Mouse (Mus musculus) right cerebral cortex, postnatal 4 days (tissue): Measurements from ENCODE around the gene Rbfox2.
"Not testable (repeated sequence)": the region's sequence is repeated elsewhere in the genome, so short reads cannot be mapped to it uniquely, and the experiment has no call there.

ENCODE experiments used
- DNase-seq: peaks from one replicate; pipeline ENCODE4 v3.0.0-alpha.2; 2022

Gene Rbfox2

DNA sequence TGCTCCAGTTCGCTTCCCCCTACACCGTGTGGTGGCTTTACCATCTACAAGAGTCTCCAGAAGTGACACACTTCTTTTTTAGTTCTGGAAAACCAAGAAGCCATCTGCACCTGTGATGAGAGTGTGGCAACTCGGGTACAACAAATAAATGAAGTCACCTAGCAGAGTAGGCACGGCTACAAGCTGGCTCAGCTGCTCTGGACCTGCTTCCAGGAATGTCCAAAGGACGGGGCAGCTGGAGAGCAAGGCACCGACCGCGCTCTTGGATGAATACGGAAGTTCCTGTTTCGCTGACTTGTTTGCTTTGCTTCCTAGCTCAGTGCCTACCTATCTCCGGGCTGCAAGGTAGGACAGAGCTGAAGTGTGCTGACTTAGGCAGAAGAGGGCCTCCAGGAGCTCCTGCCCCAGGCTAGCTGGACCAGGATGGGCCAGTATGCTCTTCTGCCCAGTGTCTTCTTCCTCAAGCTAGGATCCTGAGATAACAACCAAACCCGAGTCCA lies 22.9 kb upstream of the Rbfox2 start:
- no peak for DNase-seq

DNA sequence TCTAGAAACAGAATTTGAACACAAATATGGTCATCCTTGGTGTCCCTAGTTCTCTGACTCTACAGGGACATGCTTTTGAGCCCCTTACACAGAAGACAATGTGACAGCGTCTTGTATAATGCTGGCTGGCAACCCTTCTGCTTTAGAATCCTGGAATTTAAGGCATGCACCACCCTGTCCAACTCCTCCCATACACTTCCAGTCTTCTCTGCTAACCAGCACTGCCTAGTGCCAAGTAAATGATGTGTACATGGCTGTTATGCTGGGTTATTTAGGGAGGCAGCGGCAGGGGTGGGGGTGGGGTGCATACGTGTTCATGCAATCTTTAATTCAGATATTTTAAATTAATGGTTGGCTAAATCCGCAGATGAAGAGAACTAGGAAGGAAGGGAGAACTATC lies 19.6 kb upstream of the Rbfox2 start:
- DNase-seq, result no peak

DNA sequence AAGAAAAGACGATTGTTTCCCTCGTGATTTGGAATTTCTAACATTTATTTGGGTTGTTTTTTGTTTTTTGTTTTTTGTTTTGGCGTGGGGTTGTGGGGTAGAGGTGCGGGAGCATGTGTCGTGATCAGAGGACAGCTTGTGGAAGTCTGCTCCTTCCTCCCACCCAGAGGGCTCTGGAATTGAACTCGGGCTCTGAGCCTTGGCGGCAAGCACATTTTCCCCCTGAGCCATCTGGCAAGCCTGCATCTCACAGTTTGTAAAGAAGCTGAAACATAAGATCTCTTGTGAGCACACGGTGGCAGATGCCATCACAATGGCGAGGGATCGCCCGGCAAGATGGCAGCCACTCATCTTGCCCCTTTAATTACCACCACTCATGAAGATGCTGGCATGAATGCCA lies 17.6 kb upstream of the Rbfox2 start:
- DNase-seq, result no peak

DNA sequence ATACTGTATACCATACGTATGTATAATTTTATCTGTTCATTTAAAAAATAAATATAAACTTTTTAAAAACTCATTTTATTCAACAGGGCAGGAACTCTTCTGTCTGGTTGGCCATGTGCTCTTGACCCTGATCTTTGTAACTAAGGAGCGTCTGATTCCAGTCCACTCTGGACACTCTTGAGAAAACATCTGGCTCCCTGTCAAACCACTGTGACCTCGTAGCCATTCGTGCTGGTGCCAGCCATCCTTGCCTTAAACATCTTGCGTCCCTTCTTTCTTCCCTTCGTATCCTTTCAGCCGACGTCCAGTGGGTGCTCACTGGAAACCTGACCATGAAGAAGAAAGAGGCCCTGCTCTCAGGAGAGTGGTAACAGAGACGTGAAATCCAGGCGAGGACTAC lies 16.4 kb upstream of the Rbfox2 start:
- DNase-seq, result no peak

DNA sequence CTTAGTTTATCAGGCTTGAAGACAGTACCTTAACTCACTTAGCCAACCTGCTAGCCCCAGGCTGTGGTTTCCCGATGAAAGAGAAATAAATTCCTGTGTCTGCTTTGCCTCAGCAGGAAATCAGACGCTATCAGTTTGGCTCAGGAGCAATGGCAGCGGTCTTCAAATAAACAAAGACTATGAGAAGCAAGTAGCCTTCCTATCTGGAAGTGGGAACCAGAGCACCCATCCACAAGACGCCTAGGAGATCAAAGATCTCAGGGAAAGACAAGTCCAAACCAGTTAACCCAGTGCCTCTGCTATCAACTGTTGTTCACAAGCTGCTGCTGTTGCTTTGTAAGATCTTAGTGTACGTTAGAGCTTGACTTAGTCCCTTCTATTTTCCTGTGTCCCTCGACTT lies 6.9 kb upstream of the Rbfox2 start:
- no peak for DNase-seq

DNA sequence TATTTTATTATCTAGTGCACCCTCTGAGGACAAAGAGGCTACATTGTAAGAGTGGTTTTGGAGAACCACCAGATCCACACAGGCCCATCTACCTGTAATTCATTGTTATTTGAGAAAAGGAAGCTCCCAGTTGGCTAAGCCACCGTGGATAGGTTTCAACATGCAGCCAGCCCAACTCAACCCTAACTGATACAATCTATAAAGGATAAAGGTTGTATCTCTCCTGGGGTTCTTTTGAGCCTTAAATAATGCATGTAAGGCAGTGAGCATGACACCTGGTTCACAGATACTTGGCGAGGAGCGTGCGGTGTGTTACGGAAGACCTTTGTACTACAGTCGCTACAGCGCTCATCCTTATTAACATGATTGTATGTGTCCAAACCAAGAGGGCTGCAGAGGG lies 6.0 kb upstream of the Rbfox2 start:
- no peak for DNase-seq

DNA sequence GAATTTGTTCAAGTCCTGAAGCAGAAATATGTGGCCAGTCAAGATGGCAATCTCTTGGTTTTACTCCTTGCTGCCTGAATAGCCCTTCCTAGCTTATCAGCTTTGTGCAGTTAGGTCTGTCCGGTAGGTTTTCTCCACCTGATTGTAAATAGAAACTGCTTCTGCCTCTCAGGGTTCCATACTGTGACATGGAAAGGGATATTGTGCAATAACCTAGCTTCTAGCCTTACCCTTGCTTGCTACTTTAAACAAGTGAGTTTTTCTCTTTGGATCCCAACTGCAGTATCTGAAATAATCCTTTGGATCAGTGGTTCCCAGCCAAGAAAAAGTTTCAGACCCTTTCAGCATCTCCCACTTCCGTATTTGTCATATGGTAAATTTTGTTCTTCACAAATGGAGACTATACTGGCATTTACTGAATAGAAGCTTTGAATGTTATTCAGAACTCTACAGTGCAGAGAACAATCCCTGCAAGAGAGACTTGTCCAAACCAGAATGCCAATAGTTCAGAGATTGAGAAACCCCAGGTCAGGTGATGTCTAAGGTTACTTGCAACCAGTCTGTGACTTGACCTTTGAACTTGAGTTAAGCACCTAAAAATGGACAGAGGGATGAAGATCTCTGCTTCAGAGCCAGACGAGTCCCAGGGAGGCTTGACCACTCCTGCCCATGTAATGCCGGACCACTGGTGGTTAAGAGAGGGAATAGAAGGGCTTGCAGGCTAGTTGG lies 1.1 kb upstream of the Rbfox2 start:
- DNase-seq, result no peak

DNA sequence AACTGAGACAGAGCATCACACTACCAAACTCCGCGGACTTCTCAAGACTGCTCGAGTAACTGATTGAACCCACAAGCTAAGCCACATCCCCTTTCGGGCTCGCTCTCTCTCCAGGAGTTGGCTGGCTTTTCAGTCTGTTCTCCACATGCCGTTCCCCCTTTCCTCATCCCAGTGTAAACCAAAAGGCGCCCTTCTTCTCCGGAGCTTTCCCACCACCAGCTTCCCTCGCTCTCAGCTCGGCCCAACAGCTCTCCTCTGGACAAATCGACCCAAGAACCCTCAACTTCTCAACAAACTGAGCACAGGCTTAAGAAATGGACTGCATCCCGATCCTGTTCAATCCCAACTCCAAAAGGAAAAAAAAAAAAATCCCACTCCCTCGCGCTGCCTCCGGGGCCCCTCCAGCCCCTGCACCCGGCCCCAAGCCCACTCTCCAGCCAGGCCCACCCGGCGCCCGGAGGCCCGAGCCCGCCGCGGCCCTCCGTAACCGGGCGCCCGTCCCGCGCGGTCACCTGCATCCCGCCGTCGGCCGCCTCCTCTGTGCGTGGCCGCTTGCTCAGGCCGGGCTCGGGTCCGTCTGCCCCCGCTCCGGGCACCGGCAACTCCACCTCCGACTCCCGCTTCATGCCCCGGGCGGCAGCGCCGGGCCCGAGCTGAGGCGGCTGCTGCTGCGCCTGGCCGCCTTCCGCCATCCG lies 805 bp downstream of the Rbfox2 start:
- peak; percentile 19 for DNase-seq

DNA sequence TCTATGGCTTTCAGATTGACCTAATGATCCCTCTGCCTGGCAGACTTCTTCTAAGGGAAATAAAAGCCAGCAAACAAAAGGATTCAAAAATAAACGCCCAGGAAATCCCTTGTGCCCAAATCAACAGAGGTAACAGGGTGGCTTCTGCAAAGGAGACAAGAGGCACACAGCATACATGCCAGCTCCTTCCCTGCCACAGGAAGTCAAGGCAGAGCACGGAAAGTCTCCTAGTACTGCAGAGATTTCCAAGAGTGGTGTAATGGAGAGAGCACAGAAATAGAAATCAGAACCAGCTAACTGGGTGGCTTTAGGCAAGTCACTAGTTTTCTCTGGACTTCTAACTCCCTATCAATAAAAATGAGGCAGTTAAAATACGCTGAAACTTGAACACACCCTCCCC lies 1.8 kb downstream of the Rbfox2 start:
- no peak for DNase-seq

DNA sequence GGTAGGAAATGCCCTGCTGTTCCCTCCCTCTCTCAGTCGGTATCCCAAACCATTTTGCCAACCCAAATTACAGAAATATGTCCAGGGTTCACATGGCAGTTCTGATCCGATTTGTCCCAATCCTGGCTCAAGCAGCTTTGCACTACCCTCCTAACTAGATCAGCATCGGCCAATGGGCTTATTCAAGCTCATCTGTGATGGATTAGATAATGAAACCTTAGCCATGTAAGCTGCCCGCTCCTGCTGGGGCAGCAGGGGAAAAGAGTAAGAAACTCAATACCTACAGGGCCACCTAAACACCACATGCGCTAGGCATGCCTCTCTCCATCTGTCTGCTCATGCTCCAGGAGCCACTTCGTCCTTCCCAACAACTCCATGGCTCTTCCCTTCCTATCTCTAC lies 5.7 kb downstream of the Rbfox2 start:
- no peak for DNase-seq

DNA sequence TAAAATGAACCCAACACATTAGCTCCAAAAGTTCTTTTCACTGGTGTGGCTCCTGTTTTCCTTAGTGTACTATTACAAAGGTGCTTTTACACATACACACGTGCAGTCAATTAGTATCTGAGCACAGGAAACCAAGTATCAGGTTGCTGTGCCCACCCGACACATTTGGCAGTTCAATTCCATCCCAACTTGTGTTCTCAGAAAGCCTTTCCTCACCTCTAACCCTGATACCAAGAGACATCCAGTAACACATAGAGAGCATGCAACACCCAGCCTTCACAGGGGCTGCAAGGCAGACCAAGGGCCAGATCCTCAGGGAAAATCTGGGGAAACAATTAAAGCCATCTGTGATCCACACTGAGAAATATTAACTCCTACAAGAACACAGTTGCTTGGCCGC lies 8.2 kb downstream of the Rbfox2 start:
- no peak for DNase-seq

DNA sequence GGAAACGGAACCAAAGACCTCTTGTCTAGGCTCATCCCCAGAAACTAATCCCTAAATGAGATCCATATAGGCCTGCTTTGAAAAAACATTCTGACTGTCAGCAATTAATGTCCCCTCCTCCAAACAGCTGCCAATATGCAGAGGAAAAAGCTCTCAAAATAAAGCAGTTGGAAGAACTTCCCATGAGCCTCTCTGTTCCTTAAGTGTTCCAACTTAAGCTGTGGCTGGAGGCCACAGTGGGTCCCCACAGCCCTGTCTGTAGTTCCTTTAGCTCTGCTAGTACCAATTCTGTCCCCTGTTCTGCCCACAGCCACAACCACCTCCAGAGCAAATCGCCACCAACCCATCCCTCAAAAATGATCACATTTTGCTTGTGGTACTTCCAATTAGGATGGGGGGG lies 10.2 kb downstream of the Rbfox2 start:
- no peak for DNase-seq

DNA sequence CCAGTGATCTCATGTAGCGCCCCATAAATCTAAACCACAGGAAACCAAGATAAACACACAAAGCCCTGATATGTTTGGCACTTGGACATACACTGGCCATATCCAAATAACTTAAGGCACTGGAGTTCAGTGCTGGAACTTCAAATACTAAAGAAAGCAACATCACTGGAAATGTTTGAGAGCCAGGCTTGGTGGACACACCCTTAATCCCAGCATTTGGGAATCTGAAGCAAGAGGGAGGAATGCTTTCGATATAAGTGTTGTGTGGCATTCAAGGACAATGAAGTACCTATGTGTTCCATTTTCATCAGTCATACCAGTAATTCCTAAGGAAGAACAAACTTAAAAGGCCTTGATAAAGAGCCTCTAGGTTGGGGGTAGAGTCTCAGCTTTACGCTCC lies 13.3 kb downstream of the Rbfox2 start:
- no peak for DNase-seq

DNA sequence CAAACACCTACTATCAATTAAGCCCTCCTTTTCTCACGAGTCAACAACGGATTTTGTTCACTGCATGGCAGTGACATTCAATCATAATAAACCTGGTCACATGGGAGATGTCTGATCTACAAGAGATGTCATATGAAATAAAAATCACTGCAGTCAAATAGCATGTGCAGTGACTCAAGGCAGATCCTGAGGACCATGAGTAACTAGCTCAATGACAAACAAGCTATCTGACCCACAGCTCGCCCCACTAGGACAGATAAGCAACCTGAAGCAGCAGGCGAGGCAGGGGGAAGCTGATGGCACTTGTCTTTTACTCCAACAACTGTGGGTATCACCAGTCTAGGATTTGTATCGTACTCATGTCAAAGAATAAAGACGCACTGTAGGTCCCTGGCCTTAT lies 14.4 kb downstream of the Rbfox2 start:
- DNase-seq, result no peak

DNA sequence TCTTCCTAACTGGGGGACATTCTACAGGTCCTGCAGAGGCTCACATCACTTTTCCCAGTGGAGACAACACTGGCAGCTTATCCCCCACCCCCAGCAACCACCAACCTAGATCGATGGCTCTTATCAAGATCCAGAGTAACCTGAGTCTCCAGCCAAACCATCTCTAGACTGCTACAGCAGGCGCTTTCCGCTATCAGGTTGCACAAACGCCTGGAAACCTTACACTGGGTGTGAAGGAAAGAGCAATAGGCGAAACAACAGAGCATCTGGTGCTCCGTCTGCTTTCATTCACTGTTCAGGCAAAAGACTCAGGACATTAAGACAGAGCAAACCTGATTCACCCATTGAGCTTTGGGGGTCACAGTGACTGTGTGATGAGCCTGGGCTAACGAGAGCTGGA lies 15.3 kb downstream of the Rbfox2 start:
- DNase-seq, result no peak

DNA sequence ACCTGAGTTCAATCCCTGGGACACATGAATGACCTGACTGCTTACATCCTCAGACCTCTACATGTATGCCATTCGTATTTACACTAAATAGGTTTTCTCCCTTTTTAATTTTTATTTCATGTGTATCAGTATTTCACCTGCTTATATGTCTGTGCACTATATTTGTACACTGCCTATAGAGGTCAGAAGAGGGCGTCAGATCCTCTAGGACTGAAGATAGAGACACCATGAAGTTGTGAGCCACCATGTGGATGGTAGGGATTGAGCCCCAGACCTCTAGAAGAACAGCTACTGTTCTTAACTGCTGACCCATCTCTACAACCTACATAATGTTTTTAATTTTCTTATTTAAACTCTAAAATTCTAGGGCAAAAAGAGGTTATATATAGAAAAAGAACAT lies 16.5 kb downstream of the Rbfox2 start:
- no peak for DNase-seq

DNA sequence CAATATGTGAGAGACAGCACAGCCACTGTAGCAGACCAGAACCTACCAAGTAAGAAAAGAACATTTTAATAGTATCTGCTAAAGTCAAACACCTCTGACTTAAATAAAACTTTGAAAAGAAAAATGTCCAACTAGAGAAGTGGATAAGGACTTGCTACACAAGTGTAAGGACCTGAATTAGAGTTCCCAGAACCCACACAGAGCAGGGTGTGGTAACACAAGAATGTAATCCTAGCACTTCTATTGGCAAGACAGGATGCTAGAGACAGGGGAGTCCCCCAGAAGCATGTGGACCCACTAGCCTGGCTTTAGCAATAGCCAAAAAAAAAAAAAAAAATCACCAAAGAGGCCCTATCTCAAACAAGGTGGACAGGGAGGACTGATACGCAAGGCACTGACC lies 26.7 kb downstream of the Rbfox2 start:
- DNase-seq, result no peak

DNA sequence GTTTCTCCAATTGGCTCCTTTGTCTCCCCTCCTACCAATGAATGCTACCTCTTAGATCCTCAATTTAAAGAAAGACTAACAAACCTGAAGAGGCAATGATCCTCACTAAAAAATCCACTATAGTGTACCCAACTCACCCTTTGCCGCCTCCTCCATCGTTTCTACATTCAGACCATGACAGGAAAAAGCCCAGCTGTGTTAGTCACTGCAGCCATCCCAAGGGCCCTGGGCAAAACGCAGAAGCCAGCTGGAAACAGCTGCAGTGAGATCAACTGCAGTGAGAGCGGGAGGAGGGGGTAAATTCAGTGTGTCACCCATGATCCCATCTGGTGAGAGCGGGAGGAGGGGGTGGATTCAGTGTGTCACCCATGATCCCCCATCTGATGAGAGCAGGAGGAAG lies 28.0 kb downstream of the Rbfox2 start:
- no peak for DNase-seq

DNA sequence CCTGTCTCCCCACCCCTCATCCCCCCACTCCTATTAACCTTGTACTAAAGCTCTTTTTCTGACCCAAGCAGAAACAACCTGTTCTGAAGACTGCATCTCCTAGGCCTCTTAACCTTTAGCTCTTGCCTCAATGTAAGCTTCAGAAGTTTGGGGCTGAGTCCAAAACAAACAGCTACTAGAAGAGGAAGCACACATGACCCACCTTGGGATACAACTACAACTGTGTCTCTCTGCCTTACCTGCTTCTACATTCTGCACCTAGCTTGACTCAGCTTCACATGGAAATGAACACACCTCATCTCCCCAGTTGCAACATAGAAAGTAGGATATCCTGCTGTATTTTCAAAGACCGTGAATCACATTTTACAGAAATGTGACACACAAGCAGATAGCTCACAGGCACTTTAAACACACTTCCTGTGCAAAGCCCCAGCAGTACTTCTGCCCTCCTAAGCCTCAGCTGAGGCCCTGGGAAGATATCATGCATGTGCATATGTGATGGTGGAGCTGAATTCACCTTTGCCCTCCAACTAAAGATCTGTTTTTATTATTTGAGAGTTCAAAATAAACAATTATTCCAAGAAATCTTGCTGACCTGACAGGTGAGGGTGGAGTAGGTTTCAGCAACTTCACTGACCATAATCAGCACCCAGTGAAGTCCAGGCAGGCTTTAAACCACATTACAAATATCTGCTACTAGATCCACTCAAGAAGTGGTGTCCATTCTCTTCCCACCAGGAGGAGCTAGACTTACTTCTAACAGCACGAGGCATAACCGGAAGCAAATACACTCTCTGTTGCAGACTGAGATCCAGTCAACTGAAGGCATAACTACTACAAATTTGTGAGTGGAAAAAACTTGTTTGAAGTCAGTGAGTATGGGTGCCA lies 29.7 kb downstream of the Rbfox2 start:
- no peak for DNase-seq

DNA sequence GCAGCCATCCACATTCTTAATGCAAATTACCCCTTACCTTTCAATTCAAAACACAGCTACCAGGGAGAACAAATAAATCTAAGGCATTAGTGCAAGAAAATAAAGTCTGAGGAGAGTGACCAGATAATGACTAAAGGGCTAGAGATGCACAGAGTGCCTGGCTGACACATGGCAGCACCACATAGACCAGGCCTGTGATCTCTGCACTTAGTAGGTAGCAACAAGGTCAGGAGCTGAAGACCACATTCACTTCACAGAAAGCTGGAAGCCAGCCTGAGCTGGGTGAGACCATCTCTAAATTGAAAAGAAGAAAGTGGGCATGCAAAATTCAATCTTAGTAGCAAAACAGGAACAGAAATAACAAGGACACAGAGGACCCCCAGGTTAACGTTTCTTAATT lies 30.5 kb downstream of the Rbfox2 start:
- DNase-seq, result no peak

DNA sequence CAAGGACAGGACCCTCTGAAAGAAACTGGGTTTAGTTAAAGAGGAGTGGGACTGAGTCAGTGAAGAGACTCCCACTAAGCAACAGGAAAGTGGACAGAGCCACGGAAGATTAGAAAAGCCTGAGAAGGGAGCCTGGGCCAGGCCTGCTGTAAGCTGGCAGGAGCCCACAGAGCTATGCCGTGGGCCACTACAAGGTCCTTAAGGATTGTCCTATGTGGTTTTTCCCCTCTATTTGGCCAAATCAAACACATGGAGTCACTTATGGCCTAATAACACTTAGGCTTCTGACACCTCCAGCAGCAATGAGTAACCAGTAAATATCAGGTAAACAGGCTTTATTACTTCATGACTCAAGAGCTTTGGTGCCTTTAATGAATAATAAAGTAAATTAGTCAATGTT lies 31.2 kb downstream of the Rbfox2 start:
- no peak for DNase-seq

DNA sequence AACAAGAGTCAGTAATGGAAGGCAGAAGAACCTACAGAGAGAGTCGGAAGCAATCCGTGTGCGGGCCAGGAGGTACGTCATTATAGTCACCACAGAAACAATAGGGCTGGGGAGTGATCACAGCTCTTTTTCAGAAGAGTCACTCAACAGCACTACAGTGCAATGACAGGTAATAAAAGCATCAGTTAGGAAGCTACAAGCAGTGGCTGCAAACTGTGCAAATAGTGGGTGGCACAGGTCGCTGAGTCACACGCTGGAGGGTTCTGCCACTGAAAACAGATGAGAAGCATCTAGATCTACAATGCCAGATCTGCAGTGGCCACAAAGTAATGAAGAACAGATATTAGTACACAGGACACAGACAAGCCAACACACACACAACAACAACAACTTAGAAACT lies 32.9 kb downstream of the Rbfox2 start:
- DNase-seq, result no peak

DNA sequence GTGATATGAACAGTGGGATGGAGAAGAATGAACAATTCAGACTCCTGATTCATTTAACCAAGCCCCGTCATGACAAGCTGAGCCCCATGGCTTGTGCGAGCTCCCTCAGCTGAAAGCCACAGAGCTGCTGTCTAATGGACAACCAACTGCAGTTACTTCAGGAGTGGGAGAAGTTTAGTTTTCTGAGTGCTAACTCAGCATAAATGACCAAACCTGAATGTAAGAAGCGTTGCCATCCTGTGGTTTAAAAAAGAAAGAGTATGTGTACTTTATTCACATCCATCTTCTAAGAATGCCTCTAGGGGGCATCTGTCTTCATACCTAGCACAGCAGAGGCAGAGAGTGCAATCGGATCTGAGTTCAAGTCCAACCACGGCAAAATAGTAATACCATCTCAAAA lies 35.5 kb downstream of the Rbfox2 start:
- no peak for DNase-seq

DNA sequence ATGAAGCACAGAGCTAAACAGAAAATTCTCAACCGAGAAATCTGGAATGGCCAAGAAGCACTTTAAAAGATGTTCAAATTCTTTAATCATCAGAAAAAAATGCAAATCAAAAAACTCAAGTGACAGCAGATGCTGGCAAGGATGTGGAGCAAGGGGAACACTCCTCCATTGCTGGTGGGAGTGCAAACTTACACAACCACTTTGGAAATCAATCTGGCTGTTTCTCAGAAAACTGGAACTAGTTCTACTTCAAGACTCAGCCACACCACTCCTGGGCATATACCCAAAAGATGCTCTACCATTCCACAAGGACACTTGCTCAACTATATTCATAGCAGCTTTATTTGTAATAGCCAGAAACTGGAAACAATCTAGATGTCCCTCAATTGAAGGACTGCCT lies 37.3 kb downstream of the Rbfox2 start:
- DNase-seq, result not testable (repeated sequence)
